Mouse (Mus musculus) forebrain, embryonic 14.5 days (tissue): ENCODE results near the gene Gm7271. TPM values are rescaled to one million over a fixed set of nuclear protein-coding genes. Genes with fewer than 3 reads are reported as not detected.
A peak's percentile ranks its signal among the peaks of the same experiment; 100 is the strongest.

Experiments used
- ATAC-seq: fragments of 200-750 bp; cut with Nextera tagmentation; 2 replicates; pipeline ENCODE4 v1.8.0; 2017; ENCODE audit warnings: mild to moderate bottlenecking, moderate library complexity
- DNase-seq: peaks from one replicate; pipeline ENCODE4 v3.0.0-alpha.2; 2015; ENCODE audit warnings: low spot score
- H3K27ac ChIP-seq: fragments of 300-500 bp; sonication (generic); 2 replicates; pipeline ENCODE4 v1.5.1; 2014; ENCODE audit warnings: low read depth, mild to moderate bottlenecking, control low read depth, low read length, moderate library complexity
- H3K27me3 ChIP-seq: fragments of 300-500 bp; sonication (generic); replicated peaks from 2 replicates; pipeline ENCODE4 v1.6.1; 2014; ENCODE audit warnings: low read length, control low read depth, mixed read lengths; ENCODE audit not compliant: control insufficient read depth, insufficient read depth
- H3K36me3 ChIP-seq: fragments of 300-500 bp; sonication (generic); 2 replicates; pipeline ENCODE4 v1.6.1; 2014; ENCODE audit warnings: low read length, control low read depth; ENCODE audit not compliant: control insufficient read depth, insufficient read depth
- H3K4me1 ChIP-seq: fragments of 300-500 bp; sonication (generic); 2 replicates; pipeline ENCODE4 v1.6.1; 2014; ENCODE audit warnings: antibody characterized with exemption, low read length, control low read depth; ENCODE audit not compliant: control insufficient read depth, insufficient read depth
- H3K4me2 ChIP-seq: fragments of 300-500 bp; sonication (generic); 2 replicates; pipeline ENCODE4 v1.6.1; 2014; ENCODE audit warnings: mild to moderate bottlenecking, control low read depth, low read length
- H3K4me3 ChIP-seq: fragments of 300-500 bp; sonication (generic); 2 replicates; pipeline ENCODE4 v1.5.1; 2014; ENCODE audit warnings: low read depth, low read length, control low read depth
- H3K9ac ChIP-seq: fragments of 300-500 bp; sonication (generic); 2 replicates; pipeline ENCODE4 v1.6.1; 2014; ENCODE audit warnings: mild to moderate bottlenecking, low read length, control low read depth, moderate library complexity
- H3K9me3 ChIP-seq: fragments of 300-500 bp; sonication (generic); replicated peaks from 2 replicates; pipeline ENCODE4 v1.6.1; 2016; ENCODE audit warnings: low read length, control low read depth, mixed read lengths; ENCODE audit not compliant: control insufficient read depth
- WGBS: fragments of 180-500 bp; shearing (Covaris S2); extraction: QIAGEN DNeasy Blood & Tissue Kit; methylation state at CpG from one replicate; pipeline ENCODE4 v1.1.7; 2014; 5-methylcytosine and 5-hydroxymethylcytosine counted together
- polyA plus RNA-seq: library from polyadenylated mRNA; unstranded; fragments of >200 nt; fragmentation: Nextera tagmentation; extraction: Ambion mirVana; gene quantifications from 2 replicates; pipeline ENCODE4 v1.2.1, GENCODE M21; 2014

Gm7271 gene
- polyA plus RNA-seq = not detected in 2 replicates

GRCm38 (mm10) chr5:76483811-76484210 is at the start of gene Gm7271:
Gene Gm7271 (plus strand): TSS chr5:76484040.
- H3K9ac ChIP-seq = no peak within 1 kb of the TSS
- DNase-seq (no peak), ATAC-seq (no peak)
- 58% methylated on average over 5 of the region's 5 CpGs for WGBS
- no peaks in the 10 kb centered on the region for H3K4me1 ChIP-seq
- no peaks in the 10 kb centered on the region for H3K27me3 ChIP-seq
- no peak within 1 kb of the TSS for H3K4me3 ChIP-seq
- no peak within 1 kb of the TSS for H3K4me2 ChIP-seq
- H3K27ac ChIP-seq = no peak within 1 kb of the TSS
- H3K9me3 ChIP-seq = no peaks in the 10 kb centered on the region
- no peaks in the 10 kb centered on the region for H3K36me3 ChIP-seq

- H3K4me1 ChIP-seq = no peaks in the 10 kb centered on the region
- H3K9ac ChIP-seq = no peak overlapping the region
- no peaks in the 10 kb centered on the region for H3K27me3 ChIP-seq
- H3K27ac ChIP-seq = no peak overlapping the region
- no peaks in the 10 kb centered on the region for H3K36me3 ChIP-seq
- DNase-seq (no peak), ATAC-seq (no peak)
- 86% methylated on average over 5 of the region's 5 CpGs for WGBS
- no peak overlapping the region for H3K4me3 ChIP-seq
- H3K9me3 ChIP-seq = no peaks in the 10 kb centered on the region
- no peak overlapping the region for H3K4me2 ChIP-seq
These were observed 46.7 kb upstream of the Gm7271 start for GRCm38 (mm10) chr5:76437100-76437499.

- no peaks in the 10 kb centered on the region for H3K4me1 ChIP-seq
- ATAC-seq = no peak
- WGBS = 93% methylated on average over 8 of the region's 8 CpGs
These were observed 46.1 kb upstream of the Gm7271 start for GRCm38 (mm10) chr5:76437696-76438095.

GRCm38 (mm10) chr5:76441431-76441830 is 42.4 kb upstream of the Gm7271 start:
- Histone ChIP-seq H3K9me3 (no peaks in the 10 kb centered on the region), H3K36me3 (no peaks in the 10 kb centered on the region), H3K4me2 (no peak overlapping the region), H3K27ac (no peak overlapping the region), H3K9ac (no peak overlapping the region), H3K4me1 (no peaks in the 10 kb centered on the region), H3K27me3 (no peaks in the 10 kb centered on the region), H3K4me3 (no peak overlapping the region)
- DNase-seq (no peak), ATAC-seq (no peak)
- WGBS = 78% methylated on average over 4 of the region's 4 CpGs

More at GRCm38 (mm10) chr5:76437696-76438095, 46.1 kb upstream of the Gm7271 start:
- Histone ChIP-seq H3K4me3 (no peak overlapping the region), H3K9ac (no peak overlapping the region), H3K4me2 (no peak overlapping the region), H3K27ac (no peak overlapping the region), H3K36me3 (no peaks in the 10 kb centered on the region), H3K9me3 (no peaks in the 10 kb centered on the region), H3K27me3 (no peaks in the 10 kb centered on the region)
- DNase-seq = no peak

GRCm38 (mm10) chr5:76474931-76475330 is 8.9 kb upstream of the Gm7271 start:
- DNase-seq (no peak), ATAC-seq (no peak)
- no peak overlapping the region for H3K27ac ChIP-seq
- no peaks in the 10 kb centered on the region for H3K36me3 ChIP-seq
- H3K9me3 ChIP-seq = no peaks in the 10 kb centered on the region
- no peak overlapping the region for H3K9ac ChIP-seq
- H3K4me2 ChIP-seq = no peak overlapping the region
- H3K4me1 ChIP-seq = no peaks in the 10 kb centered on the region
- H3K4me3 ChIP-seq = no peak overlapping the region
- H3K27me3 ChIP-seq = no peaks in the 10 kb centered on the region
- 94% methylated on average over 2 of the region's 2 CpGs for WGBS

- no peak overlapping the region for H3K4me2 ChIP-seq
- no peaks in the 10 kb centered on the region for H3K36me3 ChIP-seq
- 87% methylated on average over 4 of the region's 4 CpGs for WGBS
- H3K4me3 ChIP-seq = no peak overlapping the region
- no peaks in the 10 kb centered on the region for H3K27me3 ChIP-seq
- no peaks in the 10 kb centered on the region for H3K4me1 ChIP-seq
- H3K9me3 ChIP-seq = no peaks in the 10 kb centered on the region
- no peak overlapping the region for H3K27ac ChIP-seq
- DNase-seq = no peak
- no peak for ATAC-seq
- H3K9ac ChIP-seq = no peak overlapping the region
These were observed 7.0 kb upstream of the Gm7271 start for GRCm38 (mm10) chr5:76476873-76477272.

- 29% methylated on average over 9 of the region's 9 CpGs for whole genome bisulfite sequencing
- H3K9ac ChIP-seq = no peak overlapping the region
- no peak overlapping the region for H3K27ac ChIP-seq
- no peaks in the 10 kb centered on the region for H3K27me3 ChIP-seq
- H3K9me3 ChIP-seq = no peaks in the 10 kb centered on the region
- ATAC-seq = no peak
- peak; percentile 18 for DNase-seq
- H3K4me2 ChIP-seq = no peak overlapping the region
- no peaks in the 10 kb centered on the region for H3K36me3 ChIP-seq
- no peaks in the 10 kb centered on the region for H3K4me1 ChIP-seq
- H3K4me3 ChIP-seq = no peak overlapping the region
These were observed 6.1 kb upstream of the Gm7271 start for GRCm38 (mm10) chr5:76477764-76478163.

GRCm38 (mm10) chr5:76495126-76495525 is 11.3 kb downstream of the Gm7271 start:
- ATAC-seq (no peak), DNase-seq (peak; percentile 9)
- H3K27ac ChIP-seq = no peak overlapping the region
- H3K4me3 ChIP-seq = no peak overlapping the region
- H3K9ac ChIP-seq = no peak overlapping the region
- WGBS = 60% methylated on average over 13 of the region's 13 CpGs
- no peak overlapping the region for H3K4me2 ChIP-seq
- H3K9me3 ChIP-seq = no peaks in the 10 kb centered on the region
- H3K36me3 ChIP-seq = no peaks in the 10 kb centered on the region
- no peaks in the 10 kb centered on the region for H3K27me3 ChIP-seq
- H3K4me1 ChIP-seq = no peaks in the 10 kb centered on the region

- Histone ChIP-seq H3K4me1 (no peaks in the 10 kb centered on the region), H3K27ac (no peak overlapping the region), H3K4me3 (no peak overlapping the region), H3K9me3 (no peaks in the 10 kb centered on the region), H3K4me2 (no peak overlapping the region), H3K27me3 (no peaks in the 10 kb centered on the region), H3K36me3 (no peaks in the 10 kb centered on the region), H3K9ac (no peak overlapping the region)
- 94% methylated on average over 1 of the region's 1 CpGs for WGBS
- ATAC-seq (no peak), DNase-seq (no peak)
These were observed 38.6 kb downstream of the Gm7271 start for GRCm38 (mm10) chr5:76522446-76522845.
